In the genomic region with DNA sequence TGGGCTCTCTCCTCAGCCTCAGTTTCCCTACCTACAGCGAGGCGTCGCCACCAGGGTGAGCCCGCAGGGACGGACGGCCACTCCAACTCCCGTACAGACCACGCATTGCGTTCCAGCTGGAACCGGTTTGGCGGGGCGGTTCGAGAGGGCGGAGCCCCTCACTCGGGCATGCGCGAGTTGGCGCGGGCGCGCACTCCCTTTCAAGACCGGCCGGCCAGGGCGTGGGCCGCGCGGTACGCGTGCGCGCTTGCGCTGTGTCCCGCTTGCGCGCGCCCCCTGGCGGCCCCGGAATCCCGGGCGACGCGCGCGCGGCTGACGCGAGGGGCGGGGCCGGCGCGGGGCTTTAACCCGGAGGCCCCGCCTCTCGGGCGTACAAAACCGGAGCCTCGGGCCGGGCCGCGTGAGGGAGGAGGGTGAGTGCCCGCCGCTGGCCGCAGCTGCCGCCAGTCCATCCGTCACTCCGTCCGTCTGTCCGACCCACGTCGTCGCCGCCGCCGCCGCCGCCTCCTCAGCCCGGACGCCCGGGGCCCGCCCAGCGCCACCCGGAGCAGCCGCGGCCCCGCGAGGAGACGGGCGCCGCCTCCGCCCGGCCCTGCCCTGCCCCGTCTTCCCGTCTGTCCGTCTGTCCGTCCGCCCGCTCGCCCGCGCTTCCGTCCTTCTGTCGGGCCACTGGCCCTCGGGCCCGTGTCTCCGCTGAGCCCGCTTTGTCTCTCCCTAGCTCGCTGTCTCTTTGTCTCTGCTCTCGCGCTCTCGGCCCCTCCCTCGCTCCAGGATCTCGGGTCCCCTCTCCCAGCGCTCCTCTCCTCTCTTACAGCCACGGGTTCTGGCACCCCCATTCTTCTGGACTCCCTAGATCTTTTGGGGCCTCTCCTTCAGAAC, we compare ENCODE assay signal across 8 mouse cellular contexts. TPM values are rescaled to one million over a fixed set of nuclear protein-coding genes. Genes with fewer than 3 reads are reported as not detected.
A peak's percentile ranks its signal among the peaks of the same experiment; 100 is the strongest.
DNase-seq lines count a peak whose midpoint lies in the region; ATAC-seq and TF ChIP-seq lines count a peak whose summit lies in the region.

No protein-coding gene starts in this region.

- intact Hi-C loops in gastrocnemius, adult 2 months (cut with DNase I), result loop anchor here (5.0 kb wide), 2 partner anchors 41 to 56 kb away; partner anchors contain the start of gene Myl9
- intact Hi-C loops in left cerebral cortex, adult 2 months (cut with DNase I), result loop anchor here (5.0 kb wide), 1 partner anchor 141 kb away; the partner anchor contains the start of gene Rab5if

- H3K79me2 ChIP-seq in macrophage (ENCODE audit: inconsistent target), result peaks cover 48% of the 10 kb centered on the region

- TF ChIP-seq CTCF in gastrocnemius, adult 2 months (IDR thresholded peaks at IDR 0.05), result peak; percentile 83
- TF ChIP-seq CTCF in hindbrain, postnatal 0 days (IDR thresholded peaks at IDR 0.05; ENCODE audit: low read depth), result peak; percentile 59
- peak; percentile 78 for TF ChIP-seq CTCF in left cerebral cortex, adult 2 months (IDR thresholded peaks at IDR 0.05)

- H3K4me3 ChIP-seq in gastrocnemius, adult 2 months, result peak overlapping the region; percentile 91
- H3K4me3 ChIP-seq in hindbrain, postnatal 0 days (ENCODE audit: low read length), result peak overlapping the region; percentile 90
- H3K4me3 ChIP-seq in left cerebral cortex, adult 2 months, result peak overlapping the region; percentile 75
- H3K4me3 ChIP-seq in macrophage (ENCODE audit: inconsistent target), result peak overlapping the region; percentile 95

- no peaks in the 10 kb centered on the region for H3K27me3 ChIP-seq in hindbrain, postnatal 0 days (ENCODE audit: insufficient read depth, low read length)

- H3K4me1 ChIP-seq in hindbrain, postnatal 0 days (ENCODE audit: insufficient read depth, low read length), result peaks cover 48% of the 10 kb centered on the region

- H3K27ac ChIP-seq in gastrocnemius, adult 2 months, result peak overlapping the region; percentile 90
- peak overlapping the region; percentile 97 for H3K27ac ChIP-seq in hindbrain, postnatal 0 days
- peak overlapping the region; percentile 96 for H3K27ac ChIP-seq in left cerebral cortex, adult 2 months
- peak overlapping the region; percentile 79 for H3K27ac ChIP-seq in macrophage

- H3K4me2 ChIP-seq in hindbrain, postnatal 0 days (ENCODE audit: low read depth, low read length), result peak overlapping the region; percentile 87

- no peaks in the 10 kb centered on the region for H3K36me3 ChIP-seq in hindbrain, postnatal 0 days (ENCODE audit: insufficient read depth, low read length)
- H3K36me3 ChIP-seq in macrophage (ENCODE audit: inconsistent target), result no peaks in the 10 kb centered on the region

- H3K9me3 ChIP-seq in hindbrain, postnatal 0 days (ENCODE audit: low read length), result no peaks in the 10 kb centered on the region

- 0% methylated on average over 77 of the region's 114 CpGs for WGBS in hindbrain, postnatal 0 days
- 1% methylated on average over 86 of the region's 114 CpGs for WGBS in macrophage (ENCODE audit: missing documents)

- DNase-seq in gastrocnemius, adult 2 months, result peak; percentile 98
- DNase-seq in hindbrain, postnatal 0 days (ENCODE audit: low spot score), result peak; percentile 98
- DNase-seq in left cerebral cortex, adult 2 months (ENCODE audit: extremely low spot score in 1 of 2, low spot score in 2 of 2), result peak; percentile 96
- DNase-seq in retina, postnatal 7 days (ENCODE audit: low read depth, low spot score), result peak; percentile 89
- DNase-seq in urinary bladder, adult 18-20 months (ENCODE audit: low spot score in 2 of 2), result peak; percentile 94 to 96

- peak overlapping the region; percentile 99 for H3K9ac ChIP-seq in hindbrain, postnatal 0 days (replicated peaks; ENCODE audit: low read length)

- peak; percentile 79 for ATAC-seq in activated CD4-positive, CD25-positive, alpha-beta regulatory T cell, adult 4 months
- peak; percentile 78 for ATAC-seq in common myeloid progenitor, adult 5-6 weeks (replicated peaks; ENCODE audit: low read depth, poor library complexity, severe bottlenecking)
- ATAC-seq in hindbrain, postnatal 0 days, result peak; percentile 92

RNA-seq across cellular contexts. Expression of gene Myl9, which starts 54.3 kb away (rescaled TPM):
- not detected for polyA plus RNA-seq in activated CD4-positive, CD25-positive, alpha-beta regulatory T cell, adult 4 months (2017; shearing (Covaris generic))
- not detected in 2 replicates for total RNA-seq in common myeloid progenitor, adult 5-6 weeks (2017)
- 10 to 100 TPM; 41.2 to 50.0 TPM for total RNA-seq in gastrocnemius, adult 2 months (2021)
- total RNA-seq in hindbrain, postnatal 0 days (2014; rRNA removed), result 38.4 and 41.7 TPM in 2 replicates
- 32.5 and 38.4 TPM in 2 replicates for polyA plus RNA-seq in hindbrain, postnatal 0 days (2015; fragmentation: Nextera tagmentation; extraction: Ambion mirVana)
- total RNA-seq in left cerebral cortex, adult 2 months (2021), result 10 to 100 TPM; 16.1 to 17.3 TPM
- 10 to 100 TPM in 1 of 26 experiments, 1 to 10 TPM in 1, not detected in 24; 3.5 to 24.6 TPM for total RNA-seq in macrophage (2018; cell fraction: chromatin; rRNA removed)
- total RNA-seq in macrophage (2018; cell fraction: cytosol; rRNA removed), result under 1 TPM in 1 of 26 experiments, not detected in 25; 0.05 TPM
- 1 to 10 TPM in 1 of 26 experiments, not detected in 25; 6.0 TPM for total RNA-seq in macrophage (2018; cell fraction: nucleus; rRNA removed)
- 0.40 TPM in 1 of 3 replicates, not detected in the others for polyA plus RNA-seq in macrophage (2018)

Comparison
In these comparisons a context has a peak if more than half of its experiments do, and no peak if none do; other contexts are left out.
1. Peak in every context shown above with its lines: DNase-seq, ATAC-seq, H3K4me3 ChIP-seq and H3K27ac ChIP-seq.
2. RNA of gene Myl9, which starts 54.3 kb away (total RNA-seq): 41.2 to 50.0 TPM in gastrocnemius, adult 2 months, 38.4 to 41.7 TPM in hindbrain, postnatal 0 days and 16.1 to 17.3 TPM in left cerebral cortex, adult 2 months; not detected in common myeloid progenitor, adult 5-6 weeks; every median in the first group is over 10 times any median in the second.